Mouse (Mus musculus): Measurements from ENCODE around the gene Tent5c. TPM values are rescaled to one million over a fixed set of nuclear protein-coding genes. Genes with fewer than 3 reads are reported as not detected.

Tent5c gene
- total and polyA plus RNA-seq, 3 experiments, result 2.0 to 3.6 TPM; not detected in 1

- peaks cover 0 to 22% of the 10 kb centered on the region in 2 experiments; a peak in 2 of 4 replicates for H3K36me3 ChIP-seq (ENCODE audit: control insufficient read depth in 1 of 2, insufficient read depth in 2 of 2, low read length in 2 of 2)
- H3K79me2 ChIP-seq (ENCODE audit: control insufficient read depth, insufficient read depth, low read length, poor library complexity), result no peaks in the 10 kb centered on the region
- no peaks in the 10 kb centered on the region for H3K9me3 ChIP-seq (replicated peaks; ENCODE audit: insufficient read depth, low read length)
- H3K9ac ChIP-seq (ENCODE audit: control insufficient read depth, low read depth, low read length, poor library complexity, severe bottlenecking), result no peak overlapping the region
- H3K4me1 ChIP-seq (ENCODE audit: control insufficient read depth in 1 of 2, insufficient read depth in 2 of 2, low read length in 2 of 2), result peaks cover 21 to 33% of the 10 kb centered on the region in 2 experiments
- no peak overlapping the region for H3K27ac ChIP-seq (ENCODE audit: control insufficient read depth, low read depth, low read length)
- no peaks in the 10 kb centered on the region for H3K27me3 ChIP-seq (ENCODE audit: control insufficient read depth in 1 of 2, insufficient read depth in 2 of 2, low read length in 2 of 2)
- TF ChIP-seq MYB (IDR thresholded peaks at IDR 0.05; ENCODE audit: low read depth, low read length) (no peak), CHD1 (IDR thresholded peaks at IDR 0.05; ENCODE audit: low read depth, low read length) (no peak), POLR2AphosphoS2 (IDR thresholded peaks at IDR 0.05; ENCODE audit: low read length) (no peak), KAT2A (conservative IDR thresholded peaks at IDR 0.05; ENCODE audit: low read depth, low read length) (no peak), ZKSCAN1 (IDR thresholded peaks at IDR 0.05; ENCODE audit: low read depth, low read length) (no peak), CHD2 (IDR thresholded peaks at IDR 0.05; ENCODE audit: low read length) (no peak), USF2 (IDR thresholded peaks at IDR 0.05; ENCODE audit: borderline replicate concordance in 1 of 2, insufficient read depth in 1 of 2, low read depth in 1 of 2, low read length in 2 of 2) (no peak), MAFK (IDR thresholded peaks at IDR 0.05; ENCODE audit: borderline replicate concordance, low read depth, low read length) (no peak), TAL1 (IDR thresholded peaks at IDR 0.05; ENCODE audit: low read length) (no peak), MAX (IDR thresholded peaks at IDR 0.05; ENCODE audit: low read length) (no peak), SMC3 (IDR thresholded peaks at IDR 0.05; ENCODE audit: low read depth, low read length) (no peak)
- H3K4me3 ChIP-seq (ENCODE audit: control insufficient read depth in 1 of 2, insufficient read depth in 1 of 2, low read depth in 2 of 2, low read length in 2 of 2), result no peak overlapping the region
- DNase-seq (ENCODE audit: low read depth, low spot score), result no peak
Observed at GRCm38 (mm10) chr3:100443798-100444500, 45.2 kb downstream of the Tent5c start.

GRCm38 (mm10) chr3:100442499-100442898 lies 46.6 kb downstream of the Tent5c start:
- H3K9me3 ChIP-seq (replicated peaks; ENCODE audit: insufficient read depth, low read length), result no peaks in the 10 kb centered on the region
- peak; percentile 52; the same call in 1 of the 2 replicates for TF ChIP-seq ETS1 (IDR thresholded peaks at IDR 0.05; ENCODE audit: low read depth, low read length)
- TF ChIP-seq POLR2AphosphoS5 (IDR thresholded peaks at IDR 0.05; ENCODE audit: borderline replicate concordance, low read depth, low read length), result no peak
- no peak overlapping the region for H3K9ac ChIP-seq (ENCODE audit: control insufficient read depth, low read depth, low read length, poor library complexity, severe bottlenecking)
- no peaks in the 10 kb centered on the region for H3K79me2 ChIP-seq (ENCODE audit: control insufficient read depth, insufficient read depth, low read length, poor library complexity)
- no peak overlapping the region for H3K4me3 ChIP-seq (ENCODE audit: control insufficient read depth in 1 of 2, insufficient read depth in 1 of 2, low read depth in 2 of 2, low read length in 2 of 2)
- no peaks in the 10 kb centered on the region for H3K27me3 ChIP-seq (ENCODE audit: control insufficient read depth in 1 of 2, insufficient read depth in 2 of 2, low read length in 2 of 2)
- no peak overlapping the region for H3K27ac ChIP-seq (ENCODE audit: control insufficient read depth, low read depth, low read length)
- peaks cover 27 to 39% of the 10 kb centered on the region in 2 experiments for H3K4me1 ChIP-seq (ENCODE audit: control insufficient read depth in 1 of 2, insufficient read depth in 2 of 2, low read length in 2 of 2)
- no peak for DNase-seq (ENCODE audit: low read depth, low spot score)
- peaks cover 0 to 30% of the 10 kb centered on the region in 2 experiments; a peak in 2 of 4 replicates for H3K36me3 ChIP-seq (ENCODE audit: control insufficient read depth in 1 of 2, insufficient read depth in 2 of 2, low read length in 2 of 2)

GRCm38 (mm10) chr3:100440754-100441153 lies 48.4 kb downstream of the Tent5c start:
- DNase-seq (ENCODE audit: low read depth, low spot score), result peak; percentile 47
- 0 out of 2 replicates have a peak overlapping the region, but pooled peaks have one; percentile 26 for H3K9ac ChIP-seq (ENCODE audit: control insufficient read depth, low read depth, low read length, poor library complexity, severe bottlenecking)
- peaks cover 0 to 36% of the 10 kb centered on the region in 2 experiments; a peak in 2 of 4 replicates for H3K36me3 ChIP-seq (ENCODE audit: control insufficient read depth in 1 of 2, insufficient read depth in 2 of 2, low read length in 2 of 2)
- H3K27me3 ChIP-seq (ENCODE audit: control insufficient read depth in 1 of 2, insufficient read depth in 2 of 2, low read length in 2 of 2), result no peaks in the 10 kb centered on the region
- peak overlapping the region; percentile 54 for H3K27ac ChIP-seq (ENCODE audit: control insufficient read depth, low read depth, low read length)
- no peaks in the 10 kb centered on the region for H3K79me2 ChIP-seq (ENCODE audit: control insufficient read depth, insufficient read depth, low read length, poor library complexity)
- peaks cover 29 to 41% of the 10 kb centered on the region in 2 experiments for H3K4me1 ChIP-seq (ENCODE audit: control insufficient read depth in 1 of 2, insufficient read depth in 2 of 2, low read length in 2 of 2)
- H3K4me3 ChIP-seq (ENCODE audit: control insufficient read depth in 1 of 2, insufficient read depth in 1 of 2, low read depth in 2 of 2, low read length in 2 of 2), result no peak overlapping the region
- TF ChIP-seq USF1 (IDR thresholded peaks at IDR 0.05; ENCODE audit: low read depth, low read length) (no peak), GATA1 (IDR thresholded peaks at IDR 0.05; ENCODE audit: low read depth, low read length) (peak; percentile 34; the same call in 1 of the 2 replicates)
- H3K9me3 ChIP-seq (replicated peaks; ENCODE audit: insufficient read depth, low read length), result no peaks in the 10 kb centered on the region

Measured in MEL (cell line).